Mouse (Mus musculus) CD8-positive naive resting alpha-beta T cell, adult 2 months (primary cell): ENCODE results near the gene Nxf1.
A peak's percentile ranks its signal among the peaks of the same experiment; 100 is the strongest.
"Not testable (repeated sequence)": the region's sequence is repeated elsewhere in the genome, so short reads cannot be mapped to it uniquely, and the experiment has no call there.

Source experiments
- DNase-seq, 2 experiments: peaks; one replicate each; pipeline ENCODE4 v3.0.0; 2022; ENCODE audit warnings: low read depth in 2 of 2, low spot score in 2 of 2

Nxf1 gene

GRCm38 (mm10) chr19:8723574-8724346 is 33.1 kb upstream of the Nxf1 start:
- peak; percentile 23 to 24 for DNase-seq

- DNase-seq = no peak
Observed at GRCm38 (mm10) chr19:8724392-8724791, 32.5 kb upstream of the Nxf1 start.

- DNase-seq = no peak
Observed at GRCm38 (mm10) chr19:8725081-8725613, 31.7 kb upstream of the Nxf1 start.

GRCm38 (mm10) chr19:8726609-8727390 is 30.1 kb upstream of the Nxf1 start:
- DNase-seq = no peak

GRCm38 (mm10) chr19:8727495-8728114 is 29.3 kb upstream of the Nxf1 start:
- DNase-seq = no peak

GRCm38 (mm10) chr19:8728335-8729099 is 28.4 kb upstream of the Nxf1 start:
- DNase-seq = not testable (repeated sequence)

- DNase-seq = no peak
Observed at GRCm38 (mm10) chr19:8734334-8734733, 22.5 kb upstream of the Nxf1 start.

- DNase-seq = peak; percentile 79 to 87
Observed at GRCm38 (mm10) chr19:8735389-8736159, 21.3 kb upstream of the Nxf1 start, which contains the start of gene Wdr74. TSS of gene Wdr74 (plus strand) at chr19:8735827.

- no peak for DNase-seq
Observed at GRCm38 (mm10) chr19:8736160-8736467, 20.8 kb upstream of the Nxf1 start.

GRCm38 (mm10) chr19:8738911-8739310 is 18.0 kb upstream of the Nxf1 start:
- DNase-seq = no peak

GRCm38 (mm10) chr19:8739646-8740045 is 17.2 kb upstream of the Nxf1 start:
- DNase-seq = no peak

- no peak for DNase-seq
Observed at GRCm38 (mm10) chr19:8740603-8741002, 16.3 kb upstream of the Nxf1 start, which contains the start of gene 1700092M07Rik. TSS of gene 1700092M07Rik (plus strand) at chr19:8740718.

GRCm38 (mm10) chr19:8741243-8741869 is 15.5 kb upstream of the Nxf1 start, which contains the start of gene Stx5a:
TSS of gene Stx5a (plus strand) at chr19:8741413.
- DNase-seq = peak; percentile 91 to 96

GRCm38 (mm10) chr19:8742176-8742575 is 14.7 kb upstream of the Nxf1 start:
- no peak for DNase-seq

- no peak for DNase-seq
Observed at GRCm38 (mm10) chr19:8745382-8745781, 11.5 kb upstream of the Nxf1 start.

- no peak for DNase-seq
Observed at GRCm38 (mm10) chr19:8747368-8747767, 9.5 kb upstream of the Nxf1 start.

GRCm38 (mm10) chr19:8755652-8756051 is 1.2 kb upstream of the Nxf1 start:
- no peak for DNase-seq

GRCm38 (mm10) chr19:8757471-8757998 is 662 bp downstream of the Nxf1 start:
- DNase-seq = no peak

GRCm38 (mm10) chr19:8758899-8759298 is 2.0 kb downstream of the Nxf1 start:
- DNase-seq = no peak
